Mouse (Mus musculus): Measurements from ENCODE around the gene Duox1. TPM values are rescaled to one million over a fixed set of nuclear protein-coding genes. Genes with fewer than 3 reads are reported as not detected.

Gene Duox1
- polyA plus RNA-seq, 1 experiment: not detected

DNA sequence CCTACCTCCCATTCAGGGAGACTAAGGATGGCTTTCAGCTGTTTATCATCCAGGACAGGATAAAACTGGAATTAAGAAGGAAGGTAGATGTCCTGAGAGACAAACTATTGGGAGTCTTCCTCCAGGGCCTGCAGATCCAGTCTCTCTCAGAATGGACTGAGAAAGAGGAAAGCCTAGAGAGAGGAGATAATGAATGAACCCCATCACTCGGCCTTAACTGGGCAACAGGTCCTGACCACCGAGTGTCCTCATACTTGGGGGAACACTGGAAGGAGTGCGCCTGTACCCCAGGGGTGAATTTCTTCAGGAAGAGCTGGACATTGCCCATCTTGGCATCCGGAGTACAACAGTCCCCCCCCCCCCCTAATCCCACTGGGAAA is 52.2 kb downstream of the Duox1 start:
- TF ChIP-seq CTCF (IDR thresholded peaks at IDR 0.05; ENCODE audit: low read depth, low read length) (no peak), POLR2A (IDR thresholded peaks at IDR 0.05; ENCODE audit: insufficient read depth, low read length) (no peak), EP300 (IDR thresholded peaks at IDR 0.05; ENCODE audit: insufficient read depth, low read depth, low read length) (no peak)
- no peaks in the 10 kb centered on the region for H3K27me3 ChIP-seq (ENCODE audit: control insufficient read depth, insufficient read depth, low read length, poor library complexity, severe bottlenecking)
- no peak overlapping the region for H3K9ac ChIP-seq (ENCODE audit: low read depth, poor library complexity, severe bottlenecking)
- no peak overlapping the region for H3K27ac ChIP-seq (ENCODE audit: insufficient read depth, low read length)
- no peaks in the 10 kb centered on the region for H3K9me3 ChIP-seq (replicated peaks; ENCODE audit: control insufficient read depth, insufficient read depth, low read length, poor library complexity, severe bottlenecking)
- no peaks in the 10 kb centered on the region for H3K36me3 ChIP-seq (ENCODE audit: control insufficient read depth, insufficient read depth, low read length, poor library complexity, severe bottlenecking)
- no peaks in the 10 kb centered on the region for H3K4me1 ChIP-seq (ENCODE audit: control insufficient read depth, insufficient read depth, low read length)
- H3K4me3 ChIP-seq (ENCODE audit: low read depth, low read length): peak overlapping the region; percentile 64; the same call in 1 of the 2 replicates

DNA sequence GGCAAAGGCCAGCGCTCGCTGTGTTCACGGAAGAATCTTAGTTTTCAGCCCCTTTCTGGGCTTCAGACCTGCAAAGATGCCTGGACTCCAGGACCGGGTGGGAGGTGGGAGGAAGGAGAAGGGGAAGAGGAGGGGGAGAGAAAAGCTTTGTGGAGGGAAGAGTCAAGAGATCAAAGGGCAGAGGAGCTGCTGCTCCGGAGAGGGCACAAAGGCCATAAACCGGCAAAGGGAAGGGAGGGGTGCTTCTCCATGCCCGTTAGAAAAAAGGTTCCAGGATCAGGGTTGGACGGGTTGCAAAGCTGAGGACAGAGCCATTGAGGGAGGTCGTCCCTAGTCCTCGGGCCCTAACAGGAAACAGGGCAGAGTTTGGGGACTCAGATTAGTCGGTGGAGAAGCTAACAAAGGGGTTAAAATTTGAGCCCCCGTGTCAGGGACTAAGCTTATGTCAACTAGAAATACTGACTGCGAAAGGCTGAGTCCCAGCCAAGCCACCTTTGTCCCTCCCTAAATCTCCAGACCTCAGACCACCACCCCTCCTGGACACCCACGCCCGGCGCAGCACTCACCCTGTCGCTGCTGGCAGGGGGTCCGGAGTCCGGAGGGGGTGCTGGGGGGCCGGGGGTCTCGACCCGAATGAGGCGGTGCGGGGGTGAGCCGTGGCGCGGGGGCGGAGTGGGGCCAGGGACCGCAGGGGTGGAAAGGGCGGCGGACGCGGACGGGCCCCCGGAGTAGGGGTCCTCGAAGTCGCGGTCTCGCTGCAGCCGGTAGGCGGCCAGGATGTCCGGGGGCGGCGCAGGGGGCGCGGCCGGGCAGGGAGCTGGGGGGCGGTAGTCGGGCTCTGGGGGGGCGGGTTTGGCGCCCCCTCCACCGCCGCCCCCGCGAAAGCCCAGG is 52.9 kb downstream of the Duox1 start:
- TF ChIP-seq POLR2A (IDR thresholded peaks at IDR 0.05; ENCODE audit: insufficient read depth, low read length) (no peak), EP300 (IDR thresholded peaks at IDR 0.05; ENCODE audit: insufficient read depth, low read depth, low read length) (no peak), CTCF (IDR thresholded peaks at IDR 0.05; ENCODE audit: low read depth, low read length) (no peak)
- Histone ChIP-seq H3K9me3 (replicated peaks; ENCODE audit: control insufficient read depth, insufficient read depth, low read length, poor library complexity, severe bottlenecking) (no peaks in the 10 kb centered on the region), H3K27me3 (ENCODE audit: control insufficient read depth, insufficient read depth, low read length, poor library complexity, severe bottlenecking) (no peaks in the 10 kb centered on the region), H3K4me3 (ENCODE audit: low read depth, low read length) (peak overlapping the region; percentile 64), H3K4me1 (ENCODE audit: control insufficient read depth, insufficient read depth, low read length) (no peaks in the 10 kb centered on the region), H3K36me3 (ENCODE audit: control insufficient read depth, insufficient read depth, low read length, poor library complexity, severe bottlenecking) (no peaks in the 10 kb centered on the region), H3K27ac (ENCODE audit: insufficient read depth, low read length) (no peak overlapping the region), H3K9ac (ENCODE audit: low read depth, poor library complexity, severe bottlenecking) (peak overlapping the region; percentile 93)

DNA sequence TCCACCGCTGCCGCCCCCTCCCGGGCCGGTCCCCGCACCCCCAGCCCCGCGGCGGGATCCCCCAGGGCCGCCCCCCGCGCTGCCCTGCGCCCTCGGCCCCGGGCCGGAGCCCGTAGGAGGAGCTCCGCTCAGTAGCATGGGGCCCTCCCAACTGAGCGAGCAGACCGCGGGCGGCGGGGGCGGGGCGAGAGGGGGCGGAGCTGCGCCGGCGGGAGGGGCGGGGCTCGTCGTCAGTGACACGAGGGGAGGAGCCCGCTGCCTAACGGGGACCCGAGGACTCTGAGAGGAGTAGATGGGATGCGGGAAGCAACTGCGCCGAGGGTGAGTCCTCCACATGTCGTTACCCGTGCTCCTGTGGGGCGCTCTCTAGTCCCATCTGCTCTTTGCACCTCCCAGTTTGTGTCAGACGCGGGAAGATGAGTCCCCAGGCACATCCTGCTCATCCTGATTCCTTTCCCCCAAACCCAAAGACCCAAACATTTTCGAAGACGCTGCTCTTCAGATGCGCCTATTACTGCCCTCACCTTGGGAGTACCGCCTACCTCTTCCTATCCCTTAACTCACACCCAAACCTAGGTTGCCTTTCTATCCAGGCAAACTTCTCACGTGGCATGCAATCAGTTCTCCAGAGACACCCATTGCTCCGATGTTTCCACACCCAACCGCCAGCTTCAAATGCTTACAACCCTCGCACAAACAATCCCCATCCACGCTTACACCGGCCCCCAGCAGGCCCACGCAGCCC is 53.7 kb downstream of the Duox1 start, which contains the start of gene Shf:
Gene Shf, minus strand, starts transcription at position 168 of the 745 bp plus-strand sequence.
- Histone ChIP-seq H3K4me1 (ENCODE audit: control insufficient read depth, insufficient read depth, low read length) (no peaks in the 10 kb centered on the region), H3K27ac (ENCODE audit: insufficient read depth, low read length) (no peak within 1 kb of the TSS; the same call in 1 of the 2 replicates), H3K9ac (ENCODE audit: low read depth, poor library complexity, severe bottlenecking) (peak within 1 kb of the TSS; percentile 93), H3K9me3 (replicated peaks; ENCODE audit: control insufficient read depth, insufficient read depth, low read length, poor library complexity, severe bottlenecking) (no peaks in the 10 kb centered on the region), H3K27me3 (ENCODE audit: control insufficient read depth, insufficient read depth, low read length, poor library complexity, severe bottlenecking) (no peaks in the 10 kb centered on the region), H3K36me3 (ENCODE audit: control insufficient read depth, insufficient read depth, low read length, poor library complexity, severe bottlenecking) (no peaks in the 10 kb centered on the region), H3K4me3 (ENCODE audit: low read depth, low read length) (peak within 1 kb of the TSS; percentile 87)
- TF ChIP-seq POLR2A (IDR thresholded peaks at IDR 0.05; ENCODE audit: insufficient read depth, low read length) (peak; percentile 28), CTCF (IDR thresholded peaks at IDR 0.05; ENCODE audit: low read depth, low read length) (no peak)

GRCm38 (mm10) chr2:122370101-122370750 is 54.8 kb downstream of the Duox1 start:
- H3K27ac ChIP-seq (ENCODE audit: insufficient read depth, low read length): 0 out of 2 replicates have a peak overlapping the region, but pooled peaks have one; percentile 44
- H3K36me3 ChIP-seq (ENCODE audit: control insufficient read depth, insufficient read depth, low read length, poor library complexity, severe bottlenecking): no peaks in the 10 kb centered on the region
- H3K4me3 ChIP-seq (ENCODE audit: low read depth, low read length): 0 out of 2 replicates have a peak overlapping the region, but pooled peaks have one; percentile 11

DNA sequence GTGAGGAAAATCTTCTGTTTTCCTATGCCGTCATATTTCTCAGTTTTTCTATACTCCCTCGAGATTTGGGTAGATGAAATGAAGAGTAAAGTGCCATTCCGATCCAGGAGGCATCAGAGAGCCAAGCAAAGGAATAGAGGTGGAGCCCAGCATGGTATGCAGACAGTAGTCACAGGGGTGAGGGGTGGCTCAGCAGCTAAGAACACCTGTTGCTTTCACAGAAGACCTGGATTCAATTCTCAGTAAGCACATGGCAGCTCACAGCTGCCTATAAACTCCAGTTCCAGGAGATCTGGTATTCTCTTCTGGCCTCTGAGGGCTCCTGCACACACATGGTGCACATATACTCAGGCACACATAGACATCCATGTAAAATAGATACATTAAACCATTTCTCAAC is 56.6 kb downstream of the Duox1 start:
- Histone ChIP-seq H3K27ac (ENCODE audit: insufficient read depth, low read length) (no peak overlapping the region), H3K9me3 (replicated peaks; ENCODE audit: control insufficient read depth, insufficient read depth, low read length, poor library complexity, severe bottlenecking) (no peaks in the 10 kb centered on the region), H3K4me1 (ENCODE audit: control insufficient read depth, insufficient read depth, low read length) (no peaks in the 10 kb centered on the region), H3K36me3 (ENCODE audit: control insufficient read depth, insufficient read depth, low read length, poor library complexity, severe bottlenecking) (no peaks in the 10 kb centered on the region), H3K27me3 (ENCODE audit: control insufficient read depth, insufficient read depth, low read length, poor library complexity, severe bottlenecking) (no peaks in the 10 kb centered on the region), H3K9ac (ENCODE audit: low read depth, poor library complexity, severe bottlenecking) (no peak overlapping the region), H3K4me3 (ENCODE audit: low read depth, low read length) (no peak overlapping the region)
- no peak for TF ChIP-seq CTCF (IDR thresholded peaks at IDR 0.05; ENCODE audit: low read depth, low read length)

More at GRCm38 (mm10) chr2:122370101-122370750, 54.8 kb downstream of the Duox1 start:
- Histone ChIP-seq H3K27me3 (ENCODE audit: control insufficient read depth, insufficient read depth, low read length, poor library complexity, severe bottlenecking) (no peaks in the 10 kb centered on the region), H3K4me1 (ENCODE audit: control insufficient read depth, insufficient read depth, low read length) (no peaks in the 10 kb centered on the region), H3K9ac (ENCODE audit: low read depth, poor library complexity, severe bottlenecking) (no peak overlapping the region), H3K9me3 (replicated peaks; ENCODE audit: control insufficient read depth, insufficient read depth, low read length, poor library complexity, severe bottlenecking) (no peaks in the 10 kb centered on the region)
- TF ChIP-seq EP300 (IDR thresholded peaks at IDR 0.05; ENCODE audit: insufficient read depth, low read depth, low read length) (peak; percentile 92), CTCF (IDR thresholded peaks at IDR 0.05; ENCODE audit: low read depth, low read length) (no peak)

All from ES-Bruce4 (cell line).